Mouse (Mus musculus): Measurements from ENCODE around the gene Sars2.
A peak's percentile ranks its signal among the peaks of the same experiment; 100 is the strongest.

The Sars2 gene

GRCm38 (mm10) chr7:28727649-28728340 lies 14.0 kb upstream of the Sars2 start:
- no peak for DNase-seq

DNA sequence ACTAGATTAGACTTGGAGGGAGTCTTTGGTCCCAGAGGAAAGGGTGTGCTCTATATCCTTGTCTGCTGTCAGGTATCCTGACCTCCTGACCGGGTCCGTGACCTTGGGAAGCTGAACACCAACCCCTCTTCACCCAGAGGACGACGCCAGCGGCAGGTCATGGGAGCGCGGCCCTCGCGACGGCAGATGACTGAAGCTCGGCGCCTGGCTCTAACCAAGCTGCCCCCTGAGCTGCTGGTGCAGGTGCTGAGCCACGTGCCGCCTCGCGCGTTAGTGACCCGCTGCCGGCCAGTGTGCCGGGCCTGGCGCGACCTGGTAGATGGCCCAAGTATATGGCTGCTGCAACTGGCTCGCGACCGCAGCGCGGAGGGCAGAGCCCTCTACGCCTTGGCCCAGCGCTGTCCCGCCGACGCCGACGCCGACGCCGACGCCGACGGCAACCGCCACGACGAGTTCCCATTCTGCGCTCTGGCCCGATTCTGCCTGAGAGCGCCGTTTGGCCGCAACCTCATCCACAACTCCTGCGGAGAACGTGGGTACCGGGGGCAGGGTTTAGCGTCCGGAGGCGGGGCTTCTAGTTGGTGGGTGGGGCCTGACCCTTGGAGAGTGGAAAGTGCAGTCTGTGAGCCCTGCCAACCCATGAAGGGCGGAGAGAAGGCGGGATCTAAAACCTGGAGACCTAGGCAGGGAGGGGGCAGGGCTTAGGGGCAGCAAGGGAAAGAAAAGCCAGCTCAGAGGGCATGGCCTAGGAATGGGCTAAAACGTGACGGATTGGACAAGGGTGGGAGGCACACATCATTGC lies 9.2 kb upstream of the Sars2 start:
- no peak for DNase-seq

DNA sequence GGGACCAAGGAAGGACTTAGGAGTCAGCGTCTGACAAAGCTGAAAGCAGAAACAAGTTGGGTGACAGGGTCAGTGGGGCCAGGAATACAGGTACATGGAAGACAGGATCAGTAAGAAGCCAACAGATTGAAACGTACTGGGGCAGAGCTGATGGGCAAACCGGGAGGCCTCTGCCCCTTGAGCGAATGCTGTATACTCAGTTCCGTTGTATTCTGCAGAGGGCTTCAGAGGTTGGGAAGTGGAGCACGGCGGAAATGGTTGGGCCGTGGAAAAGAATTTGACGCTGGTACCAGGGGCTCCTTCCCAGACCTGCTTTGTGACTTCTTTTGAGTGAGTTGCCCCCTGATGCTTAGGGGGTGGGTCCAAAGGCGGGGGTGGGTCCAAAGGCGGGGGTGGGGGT lies 8.6 kb upstream of the Sars2 start:
- no peak for DNase-seq

DNA sequence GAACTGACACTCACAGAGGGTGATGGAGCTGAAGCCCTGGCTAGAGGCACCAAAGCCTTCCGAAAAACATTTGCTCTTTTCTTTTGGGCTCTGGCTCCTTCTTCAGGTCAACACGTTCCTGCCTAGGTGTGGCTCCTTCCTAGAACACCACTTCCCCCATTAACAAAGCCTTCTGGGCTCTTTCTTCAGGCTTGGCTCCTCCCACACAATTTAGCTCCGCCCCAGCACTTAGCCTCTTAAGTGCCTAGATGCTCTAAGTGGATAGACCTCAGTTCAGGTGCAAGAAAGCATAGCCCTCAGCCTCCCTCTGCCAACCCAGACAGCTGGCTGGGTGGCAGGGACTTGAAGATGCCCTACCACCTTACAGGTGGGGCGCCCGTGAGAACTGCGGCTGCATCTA lies 6.1 kb upstream of the Sars2 start:
- DNase-seq = no peak

DNA sequence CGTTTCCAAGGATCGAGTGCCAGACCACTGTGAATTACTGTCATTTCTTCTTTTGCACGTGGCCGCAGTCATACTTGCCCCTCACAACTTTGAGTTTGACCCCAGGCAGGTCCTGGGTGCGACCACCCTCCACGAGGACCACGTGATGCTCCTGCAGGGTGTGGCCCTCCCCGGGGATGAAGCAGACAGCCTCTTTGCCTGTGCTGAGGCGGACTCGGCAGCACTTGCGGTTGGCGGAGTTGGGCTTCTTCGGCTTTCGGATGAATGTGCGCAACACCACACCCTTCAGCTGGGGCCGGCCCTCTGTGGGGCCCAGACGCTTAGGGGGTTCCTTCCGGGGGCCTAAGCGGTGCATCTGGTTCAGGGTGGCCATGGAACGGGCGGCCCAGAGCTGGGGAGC lies 2.0 kb upstream of the Sars2 start:
- no peak for DNase-seq

DNA sequence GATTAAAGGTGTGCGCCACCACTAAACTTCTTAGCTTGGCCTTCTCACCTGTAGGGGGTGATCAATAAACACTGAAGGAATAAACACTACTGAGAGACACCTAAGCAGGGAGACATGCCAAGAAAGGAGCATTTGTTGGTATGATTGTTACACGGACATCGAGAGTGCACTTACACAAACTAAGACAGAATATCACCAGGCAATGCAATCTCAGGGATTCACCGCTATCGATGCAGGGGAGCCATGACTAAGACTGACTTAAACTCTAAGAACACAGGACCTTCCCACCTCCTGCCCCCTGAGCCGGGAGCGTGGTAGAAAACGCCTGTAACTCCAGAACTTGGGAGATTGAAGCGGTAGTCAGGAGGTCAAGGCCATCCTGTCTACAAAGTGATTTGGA lies 843 bp upstream of the Sars2 start:
- DNase-seq = no peak

- no peak for DNase-seq
Observed at GRCm38 (mm10) chr7:28741368-28741708, 454 bp upstream of the Sars2 start.

- DNase-seq = no peak
Observed at GRCm38 (mm10) chr7:28749935-28750334, 8.1 kb downstream of the Sars2 start.

DNA sequence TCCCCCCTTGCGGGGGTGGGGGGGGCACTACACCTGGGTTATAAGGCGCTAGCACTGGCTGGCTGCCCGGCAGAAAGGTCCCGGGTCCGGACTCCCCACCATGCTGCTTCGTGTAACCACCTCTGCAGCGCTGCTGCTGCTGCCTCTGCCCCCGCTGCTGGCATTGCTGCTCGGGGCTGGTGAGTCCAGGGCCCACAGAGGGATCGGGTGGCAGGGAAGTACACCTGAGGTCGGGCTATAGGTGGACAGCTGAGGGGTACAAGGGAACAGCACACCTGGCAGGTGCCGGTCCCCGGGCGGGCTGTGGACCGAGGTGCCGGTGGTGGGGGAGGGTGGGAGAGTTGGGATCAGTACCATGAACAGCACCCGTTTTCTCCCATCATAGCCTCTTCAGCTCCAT lies 14.3 kb downstream of the Sars2 start, which contains the start of gene Ccer2:
TSS of gene Ccer2 (plus strand) at position 96 of the 400 bp plus-strand sequence.
- DNase-seq = no peak

- DNase-seq = no peak
Observed at GRCm38 (mm10) chr7:28758623-28759022, 16.8 kb downstream of the Sars2 start.

GRCm38 (mm10) chr7:28761907-28762306 lies 20.1 kb downstream of the Sars2 start:
- DNase-seq = no peak

DNA sequence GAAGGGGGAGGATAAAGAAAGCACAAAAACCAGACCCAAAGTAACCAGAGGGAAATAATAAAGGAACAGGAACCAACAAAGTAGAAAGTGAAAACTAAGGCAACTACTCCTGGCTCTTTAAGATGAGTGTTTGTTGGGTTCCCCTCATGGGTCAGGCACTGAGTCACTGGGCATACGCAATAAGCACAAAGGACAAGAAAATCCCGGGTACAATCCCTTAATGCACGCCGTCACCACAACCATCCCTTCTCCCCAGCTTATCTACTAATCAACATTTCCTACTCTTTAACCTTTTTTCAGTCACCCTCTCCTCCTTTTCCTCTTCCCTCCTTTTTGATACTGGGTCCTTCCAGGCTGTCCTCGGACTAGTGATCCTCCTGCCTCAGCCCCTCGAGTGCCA lies 23.4 kb downstream of the Sars2 start:
- DNase-seq = no peak

DNA sequence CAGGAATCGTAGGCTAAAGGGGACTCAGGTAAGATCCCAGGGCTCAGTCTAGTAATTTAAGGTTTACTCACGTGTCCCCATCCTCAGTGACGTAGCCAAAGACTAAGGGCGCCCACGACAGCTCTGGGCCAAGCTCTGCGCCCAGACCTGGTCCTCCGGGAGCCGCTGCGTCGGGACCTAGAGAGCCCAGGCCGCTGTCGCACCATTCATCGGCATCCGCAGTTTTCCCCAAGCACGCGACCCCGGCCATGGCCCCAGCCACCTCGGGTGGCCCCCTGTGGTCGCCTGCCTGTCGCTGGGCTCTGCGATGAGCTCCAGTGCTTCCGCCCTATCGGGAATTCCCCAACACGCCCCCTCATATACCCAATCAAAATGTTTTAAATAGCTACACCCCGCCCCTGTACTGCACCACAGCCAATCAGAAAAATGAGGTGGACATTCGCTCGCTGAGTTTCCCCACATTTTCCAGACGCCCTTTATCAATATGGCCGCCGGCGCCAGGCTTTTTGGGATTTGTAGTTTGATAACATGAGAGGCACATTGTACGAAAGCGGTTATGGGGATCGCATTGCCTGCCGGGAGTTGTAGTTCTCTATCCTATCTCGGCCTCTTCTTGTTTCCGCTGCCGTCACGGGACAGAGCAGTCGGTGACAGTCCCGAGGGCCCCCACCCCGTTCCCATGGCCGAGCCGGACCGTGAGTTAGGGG lies 24.5 kb downstream of the Sars2 start, which contains the start of gene Sirt2:
TSS of gene Sirt2 (plus strand) at position 563 of the 707 bp plus-strand sequence.
- DNase-seq = peak; percentile 91

DNA sequence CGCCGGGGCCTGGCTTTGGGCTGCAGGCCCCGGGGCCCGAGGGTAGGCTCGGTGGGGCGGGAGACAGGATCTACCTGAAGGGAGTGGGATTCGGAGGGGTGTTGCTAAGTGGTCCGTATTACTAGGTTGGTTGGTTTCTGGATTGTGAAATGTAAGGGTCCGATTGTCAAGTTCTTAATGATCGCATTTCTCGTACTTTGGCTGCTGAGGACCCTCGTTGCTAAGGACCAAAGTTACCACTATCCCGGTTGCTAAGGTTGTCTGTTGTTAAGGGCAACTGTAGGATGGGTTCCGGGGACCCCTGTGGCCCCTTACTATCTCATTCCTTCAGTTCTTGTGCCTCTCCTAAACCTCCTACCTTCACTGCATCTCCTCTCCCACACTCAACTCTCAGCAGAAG lies 25.1 kb downstream of the Sars2 start:
- no peak for DNase-seq

GRCm38 (mm10) chr7:28767462-28767965 lies 25.7 kb downstream of the Sars2 start, which contains the start of gene Nfkbib:
Nfkbib (minus strand) TSS chr7:28767512.
- no peak for DNase-seq

GRCm38 (mm10) chr7:28769414-28769958 lies 27.7 kb downstream of the Sars2 start:
- no peak for DNase-seq

DNA sequence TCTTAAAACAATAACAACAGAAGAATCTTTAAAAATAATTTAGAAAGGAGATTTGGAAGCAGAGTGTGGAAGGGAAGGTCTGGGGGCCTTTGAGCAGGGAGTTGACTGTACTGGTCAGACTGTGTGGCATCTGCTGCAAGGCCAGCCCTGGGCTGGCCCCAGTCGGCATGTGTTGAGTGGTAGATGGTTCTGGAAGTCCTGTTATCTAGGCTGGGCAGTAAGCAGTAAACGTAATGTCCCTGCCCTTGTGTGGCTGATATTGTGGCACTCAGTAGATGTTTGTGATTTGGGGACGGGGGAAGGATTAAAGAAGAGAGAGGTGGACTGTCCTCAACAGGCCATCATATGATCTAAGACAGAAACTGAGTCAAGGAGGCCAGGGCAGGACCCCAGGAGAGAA lies 28.5 kb downstream of the Sars2 start:
- DNase-seq = no peak

DNA sequence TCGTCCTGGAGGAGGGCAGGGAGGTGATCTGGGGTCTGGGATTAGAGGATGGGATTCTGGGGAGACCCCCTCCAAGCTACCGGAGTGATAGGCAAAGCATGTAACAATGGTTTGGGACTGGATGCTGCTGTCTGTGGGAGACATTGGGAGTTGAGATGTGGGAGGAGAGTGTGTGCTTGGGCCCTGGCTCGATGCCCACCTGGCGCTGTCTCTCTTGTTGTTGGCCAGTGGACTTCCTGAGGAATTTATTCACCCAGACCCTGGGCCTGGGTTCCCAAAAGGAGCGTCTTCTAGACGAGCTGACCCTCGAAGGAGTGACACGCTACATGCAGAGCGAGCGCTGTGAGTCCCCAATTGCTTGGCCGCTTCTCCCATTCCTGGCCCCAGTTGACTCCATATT lies 30.1 kb downstream of the Sars2 start:
- no peak for DNase-seq

- DNase-seq = no peak
Observed at GRCm38 (mm10) chr7:28773163-28773562, 31.4 kb downstream of the Sars2 start.

- no peak for DNase-seq
Observed at GRCm38 (mm10) chr7:28774164-28774563, 32.4 kb downstream of the Sars2 start.

DNA sequence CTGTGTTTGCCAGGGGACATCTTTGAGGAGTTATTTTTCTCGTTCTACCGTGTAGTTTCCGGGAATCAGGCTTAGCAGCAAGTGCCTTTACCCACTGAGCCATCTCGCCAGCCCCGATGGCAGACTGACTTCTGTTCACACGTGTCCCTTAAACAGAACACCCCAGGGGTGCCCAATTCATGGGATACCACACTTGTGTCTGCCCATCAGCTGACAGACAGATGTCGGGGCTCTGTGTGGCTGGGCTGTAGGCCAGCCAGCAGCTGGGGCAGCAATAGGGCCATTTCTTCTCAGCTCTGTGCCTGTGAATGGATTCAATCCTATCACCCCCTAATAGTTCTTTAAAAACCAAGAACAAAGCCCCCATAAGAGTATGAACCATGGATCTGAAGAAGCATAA lies 33.3 kb downstream of the Sars2 start:
- no peak for DNase-seq

- no peak for DNase-seq
Observed at GRCm38 (mm10) chr7:28778825-28779224, 37.0 kb downstream of the Sars2 start.

DNA sequence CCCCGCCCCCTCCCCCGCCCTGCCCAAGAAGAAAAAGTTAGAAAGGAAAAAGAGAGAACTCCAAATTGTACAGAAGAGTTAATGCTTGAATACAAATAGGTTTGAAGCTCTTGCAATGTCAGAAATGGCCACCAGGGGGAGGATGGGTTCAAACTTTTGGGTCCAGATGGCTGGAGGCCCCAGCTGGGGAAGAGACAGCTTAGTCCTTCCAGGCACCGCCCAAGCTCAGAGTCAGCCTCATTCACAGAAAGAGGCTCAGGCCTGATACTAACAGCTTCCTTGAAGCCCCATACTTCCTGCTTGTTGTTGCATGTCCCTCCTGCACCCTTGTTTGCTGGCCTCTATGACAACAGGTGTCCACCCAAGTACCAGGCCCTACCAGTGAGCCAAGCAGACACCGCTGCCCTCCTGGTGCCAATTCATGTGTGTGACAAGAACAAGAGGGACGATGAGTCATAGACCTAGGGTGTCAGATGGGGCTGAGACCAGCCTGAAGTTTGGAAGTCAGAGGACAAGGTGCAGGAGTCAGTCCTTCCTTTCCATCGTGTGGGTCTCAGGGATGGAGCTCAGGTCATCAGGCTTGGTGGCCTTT lies 38.4 kb downstream of the Sars2 start:
- peak; percentile 93 for DNase-seq
